Mouse (Mus musculus): Measurements from ENCODE around the gene Sema6b. TPM values are rescaled to one million over a fixed set of nuclear protein-coding genes. Genes with fewer than 3 reads are reported as not detected.
A peak's percentile ranks its signal among the peaks of the same experiment; 100 is the strongest.
"Not testable (repeated sequence)": the region's sequence is repeated elsewhere in the genome, so short reads cannot be mapped to it uniquely, and the experiment has no call there.

Gene Sema6b
- polyA plus RNA-seq, 1 experiment, result 89.0 TPM

DNA sequence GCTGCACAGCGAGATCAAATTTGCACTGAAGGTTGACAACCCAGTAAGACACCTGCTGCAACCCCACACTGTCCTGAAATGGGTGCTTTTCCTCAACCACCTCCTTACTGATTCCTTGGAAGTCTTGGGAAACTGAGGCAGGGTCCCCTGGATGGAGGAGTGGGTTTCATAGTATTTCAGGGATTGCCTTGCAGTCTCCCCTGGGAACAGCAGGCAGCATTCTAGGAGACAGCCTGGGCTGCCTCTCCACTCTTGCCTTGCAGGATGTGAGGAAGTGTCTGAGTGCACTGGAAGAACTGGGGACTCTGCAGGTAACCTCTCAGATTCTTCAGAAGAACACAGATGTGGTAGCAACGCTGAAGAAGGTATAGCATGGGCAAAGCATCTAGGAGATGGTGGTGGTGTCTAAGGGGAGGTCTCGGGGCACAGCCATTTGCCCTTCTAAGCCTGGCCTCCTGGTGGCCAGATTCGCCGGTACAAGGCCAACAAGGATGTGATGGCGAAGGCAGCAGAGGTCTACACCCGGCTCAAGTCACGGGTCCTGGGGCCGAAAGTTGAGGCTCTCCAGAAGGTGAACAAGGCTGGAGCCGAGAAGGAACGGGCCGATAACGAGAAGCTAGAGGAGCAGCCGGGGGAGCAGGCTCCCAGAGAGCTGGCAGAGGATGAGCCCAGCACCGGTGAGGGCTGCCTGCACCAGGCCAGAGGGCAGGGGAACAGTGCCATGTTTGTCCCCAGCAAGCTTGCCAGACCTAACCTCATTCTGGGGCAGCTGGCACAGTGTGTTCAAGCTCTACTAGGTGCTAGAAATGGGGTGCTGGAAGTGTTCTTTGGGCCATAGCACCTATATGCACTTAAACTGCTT, 41.2 kb downstream of the Sema6b start:
- no peak for DNase-seq (ENCODE audit: extremely low spot score in 1 of 2, low spot score in 1 of 2)

GRCm38 (mm10) chr17:56098180-56098579, 42.0 kb downstream of the Sema6b start:
- DNase-seq (ENCODE audit: extremely low spot score in 1 of 2, low spot score in 1 of 2), result no peak

GRCm38 (mm10) chr17:56096883-56097282, 43.3 kb downstream of the Sema6b start:
- DNase-seq (ENCODE audit: extremely low spot score in 1 of 2, low spot score in 1 of 2), result no peak

GRCm38 (mm10) chr17:56092794-56093193, 47.3 kb downstream of the Sema6b start:
- no peak for DNase-seq (ENCODE audit: extremely low spot score in 1 of 2, low spot score in 1 of 2)

DNA sequence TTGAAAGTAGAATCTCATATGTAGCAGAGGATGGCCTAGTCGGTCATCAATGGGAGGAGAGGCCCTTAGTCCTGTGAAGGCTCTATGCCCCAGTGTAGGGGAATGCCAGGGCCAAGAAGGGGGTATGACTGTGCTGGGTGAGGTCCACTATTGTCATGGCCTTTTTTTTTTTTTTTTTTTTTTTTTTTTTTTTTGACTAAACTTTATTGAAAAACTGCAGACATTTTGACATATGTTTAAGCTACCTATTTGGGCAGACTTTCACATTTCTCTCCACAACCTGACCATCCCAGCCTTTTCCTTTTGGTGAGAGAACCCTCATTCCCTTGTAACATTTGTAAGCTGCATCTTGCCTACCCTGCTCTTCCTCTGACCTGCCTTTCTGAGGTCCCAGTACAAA, 47.8 kb downstream of the Sema6b start:
- DNase-seq (ENCODE audit: extremely low spot score in 1 of 2, low spot score in 1 of 2), result no peak

DNA sequence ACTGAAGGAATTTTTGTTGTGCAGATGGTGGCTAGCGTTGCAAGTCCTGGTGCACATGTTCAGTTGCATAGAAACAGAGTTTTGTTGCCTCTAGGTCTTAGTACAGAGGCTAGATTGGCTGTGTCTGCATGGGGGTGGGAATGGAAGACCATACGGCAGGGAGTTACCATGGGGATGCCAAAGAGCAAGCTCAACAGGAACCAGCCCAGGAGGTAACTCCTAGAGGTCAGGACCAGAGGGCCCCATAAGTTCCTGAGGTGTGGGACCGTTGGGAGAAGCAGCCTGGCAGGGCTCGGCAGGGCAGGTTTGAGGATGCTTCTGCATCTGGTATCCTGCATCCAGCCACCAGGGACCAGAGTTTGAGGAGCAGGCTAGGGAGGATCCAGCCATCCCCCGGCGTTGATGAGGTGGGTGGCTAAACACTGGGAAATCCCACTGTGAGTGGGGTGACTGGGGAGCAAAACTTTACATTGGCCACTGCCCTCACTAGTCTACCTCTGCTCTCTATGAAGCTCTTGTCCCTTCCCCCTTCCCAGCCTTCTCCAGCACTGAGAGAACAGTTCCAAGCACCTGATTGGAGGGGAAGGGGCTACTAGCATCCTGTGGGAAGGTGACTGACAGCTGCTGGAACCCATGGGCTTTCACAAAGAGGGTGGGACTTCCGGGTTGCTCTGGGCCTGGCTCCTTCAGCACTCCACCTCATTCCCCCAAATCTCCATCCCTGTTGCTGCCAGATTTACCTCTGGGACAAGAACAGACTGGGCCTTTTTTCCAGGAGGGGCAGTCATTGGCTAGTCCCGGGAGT, 59.2 kb downstream of the Sema6b start:
- DNase-seq (ENCODE audit: extremely low spot score in 1 of 2, low spot score in 1 of 2), result peak; percentile 46 to 64

DNA sequence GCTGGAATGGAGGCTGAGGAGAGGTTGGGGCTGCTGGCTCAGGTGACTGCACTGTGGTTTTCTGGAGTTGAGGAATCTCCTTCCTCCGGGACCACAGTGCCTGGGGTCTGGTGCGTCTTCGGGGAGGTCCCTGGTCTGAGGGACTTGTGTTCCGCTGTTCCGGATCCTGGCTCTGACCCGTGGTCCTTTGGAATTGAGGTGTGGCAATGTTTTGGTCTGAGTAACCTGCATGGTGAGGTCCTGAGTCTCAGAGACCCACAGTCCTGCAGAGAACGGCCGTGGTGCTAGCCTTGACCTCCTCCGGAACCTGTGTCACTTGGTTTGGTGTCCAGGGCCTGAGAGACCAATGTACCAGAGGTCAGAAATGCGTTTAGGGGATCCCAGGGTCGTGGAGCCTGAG, 60.2 kb downstream of the Sema6b start:
- no peak for DNase-seq (ENCODE audit: extremely low spot score in 1 of 2, low spot score in 1 of 2)

- peak; percentile 99 to 100 for DNase-seq (ENCODE audit: extremely low spot score in 1 of 2, low spot score in 1 of 2)
Observed at GRCm38 (mm10) chr17:56078880-56079795, 61.0 kb downstream of the Sema6b start, which contains the start of gene Hdgfl2. TSS of gene Hdgfl2 (plus strand) at chr17:56079634.

DNA sequence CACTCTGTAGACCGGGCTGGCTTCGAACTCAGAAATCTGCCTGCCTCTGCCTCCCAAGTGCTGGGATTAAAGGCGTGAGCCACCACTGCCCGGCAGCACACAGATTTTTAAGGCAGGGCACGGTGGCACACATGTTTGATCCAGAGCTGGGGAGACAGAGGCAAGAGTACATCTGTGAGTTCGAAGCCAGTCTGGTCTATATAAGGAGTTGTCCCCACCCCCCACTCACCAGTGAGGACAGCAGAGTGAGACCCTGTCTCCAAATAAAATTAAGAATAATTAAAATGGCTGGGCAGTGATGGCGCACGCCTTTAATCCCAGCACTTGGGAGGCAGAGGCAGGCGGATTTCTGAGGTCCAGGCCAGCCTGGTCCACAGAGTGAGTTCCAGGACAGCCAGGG, 61.8 kb downstream of the Sema6b start:
- not testable (repeated sequence) for DNase-seq (ENCODE audit: extremely low spot score in 1 of 2, low spot score in 1 of 2)

DNA sequence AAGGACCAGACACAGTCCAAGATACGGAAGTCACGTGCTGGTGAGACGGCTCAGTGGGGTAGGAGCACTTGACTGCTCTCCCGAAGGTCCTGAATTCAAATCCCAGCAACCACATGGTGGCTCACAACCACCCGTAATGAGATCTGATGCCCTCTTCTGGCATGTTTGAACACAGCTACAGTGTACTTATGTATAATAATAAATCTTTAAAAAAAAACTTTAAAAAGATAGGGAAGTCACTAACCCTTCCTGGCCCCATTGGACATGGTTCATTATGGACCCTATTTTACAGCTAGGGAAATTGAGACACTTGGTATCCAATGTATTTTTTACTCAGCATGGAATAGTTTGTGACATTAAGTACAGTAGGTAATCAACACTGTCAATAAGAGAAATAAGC, 62.6 kb downstream of the Sema6b start:
- DNase-seq (ENCODE audit: extremely low spot score in 1 of 2, low spot score in 1 of 2), result no peak

- DNase-seq (ENCODE audit: extremely low spot score in 1 of 2, low spot score in 1 of 2), result peak; percentile 95 to 99
Observed at GRCm38 (mm10) chr17:56074827-56075208, 65.3 kb downstream of the Sema6b start, which contains the start of gene Ubxn6. TSS of gene Ubxn6 (minus strand) at chr17:56075028.

DNA sequence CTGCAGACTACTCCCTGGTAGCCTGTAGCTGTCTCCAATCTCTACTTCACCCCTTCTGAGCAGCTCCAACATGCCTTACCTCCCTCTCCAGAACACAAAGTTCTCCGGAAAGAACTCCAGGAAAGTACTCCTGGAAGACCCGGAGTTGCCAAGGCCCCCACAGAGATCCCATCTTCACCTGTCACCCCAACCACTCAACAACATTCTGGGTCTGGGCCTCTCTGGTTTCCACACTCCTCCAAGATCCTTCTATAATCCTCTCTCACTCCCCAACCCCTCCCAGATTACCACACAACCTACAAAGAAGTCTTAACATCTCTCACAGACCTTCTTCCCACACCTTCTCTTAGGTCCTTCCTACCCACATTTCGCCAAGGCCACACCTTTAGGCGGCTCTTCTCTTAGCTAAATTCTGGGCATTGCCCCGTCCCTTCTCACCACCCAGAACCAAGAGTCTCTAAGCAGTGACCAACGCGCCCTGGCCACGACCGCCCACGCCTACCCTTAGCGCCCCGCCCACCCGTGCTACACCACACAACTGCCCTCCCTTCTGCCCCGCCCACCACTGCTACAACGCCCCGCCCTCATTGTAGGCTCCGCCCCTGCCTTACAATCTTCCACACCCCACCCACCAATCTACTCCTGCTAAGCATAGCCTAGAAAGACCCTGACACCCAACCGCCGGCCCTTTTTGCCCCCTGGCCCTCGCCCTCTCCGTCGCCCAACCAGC, 65.9 kb downstream of the Sema6b start:
- peak; percentile 49 to 71 for DNase-seq (ENCODE audit: extremely low spot score in 1 of 2, low spot score in 1 of 2)

Other genes with a start within 250 kb of the Sema6b start
- gene Zfp959, start 248.2 kb downstream of the Sema6b start, polyA plus RNA-seq (2012; rRNA removed), result 5.7 and 7.0 TPM in 2 replicates
- gene Zfp119b, start 190.8 kb downstream of the Sema6b start, polyA plus RNA-seq (2012; rRNA removed), result 2.0 and 2.4 TPM in 2 replicates
- gene Ebi3, start 187.7 kb downstream of the Sema6b start, polyA plus RNA-seq (2012; rRNA removed), result 1.9 and 2.0 TPM in 2 replicates
- gene Yju2, start 181.2 kb downstream of the Sema6b start, polyA plus RNA-seq (2012; rRNA removed), result 10.6 and 12.3 TPM in 2 replicates
- 57.6 and 61.6 TPM in 2 replicates for gene Shd, start 169.9 kb downstream of the Sema6b start, polyA plus RNA-seq (2012; rRNA removed)
- 57.8 and 68.7 TPM in 2 replicates for gene Fsd1, start 153.8 kb downstream of the Sema6b start, polyA plus RNA-seq (2012; rRNA removed)
- 4.7 and 5.3 TPM in 2 replicates for gene Stap2, start 134.8 kb downstream of the Sema6b start, polyA plus RNA-seq (2012; rRNA removed)
- 126 and 132 TPM in 2 replicates for gene Mpnd, start 134.6 kb downstream of the Sema6b start, polyA plus RNA-seq (2012; rRNA removed)
- 46.0 and 50.7 TPM in 2 replicates for gene Sh3gl1, start 103.7 kb downstream of the Sema6b start, polyA plus RNA-seq (2012; rRNA removed)
- 2.7 and 2.8 TPM in 2 replicates for gene Chaf1a, start 99.9 kb downstream of the Sema6b start, polyA plus RNA-seq (2012; rRNA removed)
- gene Ubxn6, start 65.3 kb downstream of the Sema6b start, polyA plus RNA-seq (2012; rRNA removed), result 106 and 113 TPM in 2 replicates
- 129 and 145 TPM in 2 replicates for gene Hdgfl2, start 60.7 kb downstream of the Sema6b start, polyA plus RNA-seq (2012; rRNA removed)
- 0.36 and 0.56 TPM in 2 replicates for gene Plin4, start 30.5 kb downstream of the Sema6b start, polyA plus RNA-seq (2012; rRNA removed)
- gene Plin5, start 22.7 kb downstream of the Sema6b start, polyA plus RNA-seq (2012; rRNA removed), result 0.19 and 0.38 TPM in 2 replicates
- 1.9 and 3.4 TPM in 2 replicates for gene Lrg1, start 18.3 kb downstream of the Sema6b start, polyA plus RNA-seq (2012; rRNA removed)
- gene Tnfaip8l1, start 22.1 kb upstream of the Sema6b start, polyA plus RNA-seq (2012; rRNA removed), result 6.6 TPM in 2 replicates
- gene Mydgf, start 43.6 kb upstream of the Sema6b start, polyA plus RNA-seq (2012; rRNA removed), result 43.1 and 43.8 TPM in 2 replicates
- 49.7 and 52.4 TPM in 2 replicates for gene Dpp9, start 78.6 kb upstream of the Sema6b start, polyA plus RNA-seq (2012; rRNA removed)
- gene Fem1a, start 116.5 kb upstream of the Sema6b start, polyA plus RNA-seq (2012; rRNA removed), result 23.7 and 24.1 TPM in 2 replicates
- 4.5 and 5.0 TPM in 2 replicates for gene Ticam1, start 136.4 kb upstream of the Sema6b start, polyA plus RNA-seq (2012; rRNA removed)
- 10.8 and 11.2 TPM in 2 replicates for gene Plin3, start 152.5 kb upstream of the Sema6b start, polyA plus RNA-seq (2012; rRNA removed)
- gene Arrdc5, start 159.9 kb upstream of the Sema6b start, polyA plus RNA-seq (2012; rRNA removed), result not detected in 2 replicates
- 1.8 and 2.1 TPM in 2 replicates for gene Uhrf1, start 163.0 kb upstream of the Sema6b start, polyA plus RNA-seq (2012; rRNA removed)
- 43.8 and 49.9 TPM in 2 replicates for gene Kdm4b, start 185.7 kb upstream of the Sema6b start, polyA plus RNA-seq (2012; rRNA removed)

Measured in frontal cortex, adult 2 months (tissue).